Mouse (Mus musculus): ENCODE results near the gene Cdc42bpb.

- no peak for TF ChIP-seq CTCF (IDR thresholded peaks at IDR 0.05; ENCODE audit: low read depth)
- no peak for TF ChIP-seq EP300 (IDR thresholded peaks at IDR 0.05; ENCODE audit: low read depth)
Measured at GRCm38 (mm10) chr12:111353008-111353407, 24.5 kb downstream of the Cdc42bpb start.

All from liver, postnatal 0 days (tissue).